Mouse (Mus musculus): Measurements from ENCODE around the gene Gria1.

The Gria1 gene

GRCm38 (mm10) chr11:57176552-57176951 is 165.4 kb downstream of the Gria1 start:
- peak; percentile 44 to 47 for DNase-seq

GRCm38 (mm10) chr11:57184216-57184615 is 173.0 kb downstream of the Gria1 start:
- no peak for DNase-seq

GRCm38 (mm10) chr11:57185110-57185509 is 173.9 kb downstream of the Gria1 start:
- DNase-seq: no peak

- no peak for DNase-seq
Measured at GRCm38 (mm10) chr11:57189391-57189790, 178.2 kb downstream of the Gria1 start.

GRCm38 (mm10) chr11:57194746-57195145 is 183.6 kb downstream of the Gria1 start:
- DNase-seq: no peak

- DNase-seq: no peak
Measured at GRCm38 (mm10) chr11:57201245-57201976, 190.2 kb downstream of the Gria1 start.

GRCm38 (mm10) chr11:57204371-57204770 is 193.2 kb downstream of the Gria1 start:
- DNase-seq: peak; percentile 56 to 67

- no peak for DNase-seq
Measured at GRCm38 (mm10) chr11:57207260-57207659, 196.1 kb downstream of the Gria1 start.

- DNase-seq: no peak
Measured at GRCm38 (mm10) chr11:57214079-57214478, 202.9 kb downstream of the Gria1 start.

- peak; percentile 39 to 40 for DNase-seq
Measured at GRCm38 (mm10) chr11:57214583-57214982, 203.4 kb downstream of the Gria1 start.

GRCm38 (mm10) chr11:57222797-57223569 is 211.8 kb downstream of the Gria1 start:
- DNase-seq: no peak

- DNase-seq: no peak
Measured at GRCm38 (mm10) chr11:57235446-57235845, 224.3 kb downstream of the Gria1 start.

- DNase-seq: no peak
Measured at GRCm38 (mm10) chr11:57236431-57236830, 225.2 kb downstream of the Gria1 start.

GRCm38 (mm10) chr11:57239758-57240157 is 228.6 kb downstream of the Gria1 start:
- DNase-seq: no peak

- DNase-seq: no peak
Measured at GRCm38 (mm10) chr11:57243835-57244234, 232.6 kb downstream of the Gria1 start.

GRCm38 (mm10) chr11:57244543-57244942 is 233.4 kb downstream of the Gria1 start:
- DNase-seq: no peak

- no peak for DNase-seq
Measured at GRCm38 (mm10) chr11:57248870-57249269, 237.7 kb downstream of the Gria1 start.

- no peak for DNase-seq
Measured at GRCm38 (mm10) chr11:57250129-57250528, 238.9 kb downstream of the Gria1 start.

GRCm38 (mm10) chr11:57271687-57272086 is 260.5 kb downstream of the Gria1 start:
- no peak for DNase-seq

- DNase-seq: no peak
Measured at GRCm38 (mm10) chr11:57274687-57275086, 263.5 kb downstream of the Gria1 start.

GRCm38 (mm10) chr11:57278056-57278455 is 266.9 kb downstream of the Gria1 start:
- no peak for DNase-seq

GRCm38 (mm10) chr11:57286119-57286518 is 274.9 kb downstream of the Gria1 start:
- no peak for DNase-seq

- no peak for DNase-seq
Measured at GRCm38 (mm10) chr11:57297376-57297775, 286.2 kb downstream of the Gria1 start.

GRCm38 (mm10) chr11:57298263-57298662 is 287.1 kb downstream of the Gria1 start:
- DNase-seq: peak; percentile 28 to 34

All from cerebellum, postnatal 10 days (tissue).